Mouse (Mus musculus) layer of hippocampus, adult 18-20 months (tissue): ENCODE measurements around the gene Kctd18. TPM values are rescaled to one million over a fixed set of nuclear protein-coding genes. Genes with fewer than 3 reads are reported as not detected.
A peak's percentile ranks its signal among the peaks of the same experiment; 100 is the strongest.

Experiments
- DNase-seq, 2 experiments: peaks; one replicate each; pipeline ENCODE4 v3.0.0; 2022; ENCODE audit warnings: low spot score in 2 of 2
- total RNA-seq, 2 experiments: library from RNA; stranded (reverse); gene quantifications; 2 replicates each; pipeline ENCODE4 v1.2.3; 2021

Kctd18 gene
- total RNA-seq, 2 experiments from 2014 or later: 15.7 to 17.5 TPM

DNA sequence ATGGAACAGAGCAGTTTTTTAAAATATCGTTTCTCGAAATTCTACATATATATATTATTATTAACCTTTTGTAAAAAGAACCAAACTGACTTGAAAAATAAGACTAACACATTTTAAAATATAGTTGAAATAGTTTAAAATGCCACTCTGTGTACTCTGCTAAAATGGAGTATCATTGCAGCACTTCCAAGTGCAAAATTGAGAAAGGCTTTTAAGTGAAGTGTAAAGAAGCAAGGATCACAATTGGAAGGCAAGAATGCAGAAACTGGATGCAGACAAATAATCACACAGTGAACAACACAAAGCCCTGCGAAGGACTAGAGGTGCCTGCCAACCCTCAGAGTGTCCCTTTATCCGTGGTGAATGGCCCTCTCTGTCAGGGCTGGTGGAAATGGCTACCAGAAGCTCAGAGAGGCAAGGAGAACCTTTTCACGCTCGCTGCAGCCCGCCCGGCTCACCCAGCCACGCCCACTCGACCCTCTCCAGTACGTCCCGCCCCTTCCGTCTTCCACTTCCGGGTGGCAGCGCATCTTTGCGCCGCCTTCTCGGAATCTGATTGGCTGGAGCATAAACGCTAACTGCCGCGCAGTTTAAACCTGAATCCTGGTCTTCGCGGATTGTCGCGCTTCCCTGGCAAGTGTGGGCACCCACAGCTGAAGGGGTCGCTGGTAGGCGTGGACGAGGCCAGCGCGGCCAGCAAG lies 23.2 kb downstream of the Kctd18 start, which contains the start of gene Sgo2a:
Gene Sgo2a, plus strand, starts transcription at position 540 of the 701 bp plus-strand sequence.
- DNase-seq: peak; percentile 81 to 92

DNA sequence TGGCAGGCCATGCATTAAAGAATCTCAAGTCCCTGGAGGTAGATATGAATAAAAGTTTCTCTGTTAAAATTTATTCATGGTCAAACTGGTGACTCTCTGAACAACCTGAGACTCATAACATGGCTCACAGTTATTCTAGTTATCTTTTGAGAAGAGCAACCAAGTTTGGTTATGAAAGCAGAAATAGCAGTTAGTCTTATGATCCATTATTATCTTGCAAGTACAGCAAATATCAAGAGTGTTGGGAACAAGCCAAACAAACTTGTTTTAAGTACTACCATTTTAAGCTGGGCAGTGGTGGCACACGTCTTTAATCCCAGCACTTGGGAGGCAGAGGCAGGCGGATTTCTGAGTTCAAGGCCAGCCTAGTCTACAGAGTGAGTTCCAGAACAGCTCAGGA lies 27.5 kb downstream of the Kctd18 start:
- DNase-seq: no peak

DNA sequence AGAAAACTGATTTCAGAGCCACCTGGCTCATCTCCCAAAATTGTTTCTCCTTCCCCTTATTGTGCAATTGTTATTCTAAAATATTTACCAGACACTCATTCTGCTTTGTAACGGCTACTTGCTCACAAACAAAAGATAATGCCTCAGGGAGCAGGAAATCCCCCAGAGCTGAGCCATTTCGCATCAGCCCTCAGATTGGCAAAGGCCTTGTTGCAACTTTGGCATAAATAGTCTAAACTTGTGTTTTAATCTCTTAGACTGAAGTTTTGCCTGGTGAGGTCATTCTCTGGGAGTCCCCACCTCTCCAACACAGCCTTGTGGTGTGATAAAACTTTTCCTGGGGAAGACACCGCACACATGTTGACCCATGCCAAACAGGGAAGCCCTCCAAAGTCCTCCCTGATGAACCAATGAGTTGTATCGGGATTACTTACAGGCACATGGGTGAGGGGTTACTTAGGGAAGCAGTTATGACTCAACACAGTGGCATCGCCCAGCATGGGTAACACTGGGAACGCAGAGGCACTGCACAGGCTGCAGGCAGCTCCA lies 29.6 kb downstream of the Kctd18 start:
- DNase-seq: no peak

DNA sequence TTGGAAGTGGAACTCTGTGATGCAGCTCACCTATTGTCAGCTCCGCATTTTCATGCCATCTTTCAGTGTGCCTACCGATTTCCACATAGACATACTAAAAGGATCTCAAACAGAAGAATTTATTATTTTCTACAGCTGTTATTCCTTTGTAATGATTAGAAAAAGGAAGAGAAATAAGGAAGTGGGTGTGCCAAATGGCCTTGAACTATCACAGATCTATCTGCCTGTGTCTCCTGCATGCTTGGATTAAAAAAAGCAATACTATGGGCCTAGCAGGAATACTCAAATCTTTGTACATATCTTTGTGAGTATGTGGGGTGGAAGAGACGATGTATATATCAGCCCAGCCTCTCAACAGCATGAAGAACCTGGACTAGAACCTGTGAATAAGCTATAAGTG lies 41.9 kb downstream of the Kctd18 start:
- no peak for DNase-seq

DNA sequence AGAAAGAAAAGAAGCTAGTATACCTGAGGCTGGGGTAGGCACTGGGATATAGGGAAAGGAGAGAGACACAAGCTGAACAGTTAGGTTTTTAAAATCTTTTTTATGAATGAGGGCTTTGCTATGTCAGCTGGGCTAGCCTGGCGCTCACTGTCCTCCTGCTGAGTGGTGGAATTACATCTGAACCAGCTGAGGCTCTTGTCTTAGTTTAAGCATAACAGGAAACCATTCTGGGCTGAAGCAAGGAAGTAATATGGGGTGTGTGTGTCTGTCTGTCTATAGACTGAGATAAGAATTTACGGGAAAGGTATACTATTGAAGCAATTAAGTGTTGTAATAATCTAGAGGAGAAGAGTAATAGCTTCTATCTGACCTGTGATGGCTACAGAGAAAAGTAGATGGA lies 47.2 kb downstream of the Kctd18 start:
- DNase-seq: no peak

DNA sequence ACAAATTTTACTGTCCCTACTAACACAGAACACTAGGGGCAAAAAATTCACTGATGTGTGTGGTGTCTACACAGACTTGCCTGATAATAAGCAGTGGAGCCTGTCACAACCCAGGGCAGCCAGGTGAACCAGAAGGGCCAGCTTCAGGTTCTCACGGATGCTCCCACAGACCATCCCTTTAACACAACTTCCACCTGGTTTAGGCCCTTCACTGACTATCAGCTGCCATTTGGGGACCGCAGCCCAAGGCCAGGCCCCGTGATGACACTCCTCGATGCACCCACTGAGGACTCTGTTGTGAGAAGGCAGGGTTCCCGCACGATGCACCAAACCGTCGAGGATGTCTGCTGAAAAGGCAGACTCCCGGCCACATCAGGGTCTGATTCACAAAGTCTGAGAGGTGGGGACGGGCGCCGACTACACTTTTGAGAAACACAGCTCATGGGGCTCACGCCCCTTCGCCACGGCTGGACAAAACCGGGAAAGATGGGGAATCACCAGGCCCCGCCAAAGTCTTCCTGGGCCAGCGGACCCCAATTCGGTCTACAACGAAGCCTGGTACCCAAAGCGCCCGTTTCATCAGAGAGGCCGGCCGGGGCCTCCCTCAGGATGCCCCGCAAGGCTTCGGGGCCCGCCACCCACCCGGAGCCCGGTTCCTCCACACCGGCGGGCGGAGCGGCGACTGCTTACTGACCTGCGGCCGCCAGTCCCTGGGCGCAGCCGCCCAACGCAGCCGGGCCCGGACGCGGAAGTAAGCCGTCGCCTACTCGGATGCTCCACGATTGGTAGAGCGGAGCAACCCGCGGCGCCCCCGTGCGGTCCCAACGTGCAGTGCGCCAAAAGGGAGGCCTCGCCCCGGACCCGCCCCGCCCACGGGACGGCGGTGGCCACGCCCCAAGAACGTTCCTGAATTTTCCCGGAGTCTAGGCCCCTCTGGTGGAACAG lies 49.2 kb downstream of the Kctd18 start:
- peak; percentile 90 to 97 for DNase-seq

DNA sequence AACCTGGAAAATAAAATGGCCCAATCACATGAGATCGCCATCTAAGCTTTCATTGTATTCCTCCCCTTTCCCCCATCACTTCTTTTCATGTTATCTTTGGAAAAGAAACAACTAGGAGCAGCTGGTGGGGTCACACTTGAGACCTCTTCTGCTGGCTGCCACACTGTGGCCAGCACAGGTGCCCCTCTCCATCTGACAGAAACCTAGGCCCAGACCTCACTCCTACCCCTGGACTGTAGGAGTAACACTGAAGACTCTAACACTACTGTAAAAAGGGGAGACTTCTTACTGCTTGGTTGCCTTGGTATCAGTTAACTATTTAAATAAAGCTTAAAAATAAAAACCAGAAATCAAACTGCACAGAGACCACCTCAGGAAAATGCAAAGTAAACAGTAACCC lies 63.0 kb downstream of the Kctd18 start:
- no peak for DNase-seq

DNA sequence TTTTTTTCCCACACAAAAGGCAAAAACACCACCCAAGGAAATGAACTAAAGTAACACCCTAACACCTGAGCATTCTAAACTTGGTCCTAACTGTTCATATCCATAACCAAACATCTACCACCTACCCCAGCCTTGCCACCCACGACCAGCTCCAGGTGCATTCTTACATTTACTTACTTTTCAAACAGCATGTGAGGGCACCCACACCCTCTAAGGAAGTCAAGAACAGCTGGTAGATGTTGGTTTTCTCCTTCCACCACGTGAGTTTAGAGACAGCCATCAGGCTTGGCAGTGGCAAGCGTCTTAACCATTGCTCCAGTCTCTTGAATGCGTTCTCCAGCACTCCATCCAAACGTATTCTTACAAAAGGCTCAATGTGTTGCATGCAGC lies 64.4 kb downstream of the Kctd18 start:
- no peak for DNase-seq

DNA sequence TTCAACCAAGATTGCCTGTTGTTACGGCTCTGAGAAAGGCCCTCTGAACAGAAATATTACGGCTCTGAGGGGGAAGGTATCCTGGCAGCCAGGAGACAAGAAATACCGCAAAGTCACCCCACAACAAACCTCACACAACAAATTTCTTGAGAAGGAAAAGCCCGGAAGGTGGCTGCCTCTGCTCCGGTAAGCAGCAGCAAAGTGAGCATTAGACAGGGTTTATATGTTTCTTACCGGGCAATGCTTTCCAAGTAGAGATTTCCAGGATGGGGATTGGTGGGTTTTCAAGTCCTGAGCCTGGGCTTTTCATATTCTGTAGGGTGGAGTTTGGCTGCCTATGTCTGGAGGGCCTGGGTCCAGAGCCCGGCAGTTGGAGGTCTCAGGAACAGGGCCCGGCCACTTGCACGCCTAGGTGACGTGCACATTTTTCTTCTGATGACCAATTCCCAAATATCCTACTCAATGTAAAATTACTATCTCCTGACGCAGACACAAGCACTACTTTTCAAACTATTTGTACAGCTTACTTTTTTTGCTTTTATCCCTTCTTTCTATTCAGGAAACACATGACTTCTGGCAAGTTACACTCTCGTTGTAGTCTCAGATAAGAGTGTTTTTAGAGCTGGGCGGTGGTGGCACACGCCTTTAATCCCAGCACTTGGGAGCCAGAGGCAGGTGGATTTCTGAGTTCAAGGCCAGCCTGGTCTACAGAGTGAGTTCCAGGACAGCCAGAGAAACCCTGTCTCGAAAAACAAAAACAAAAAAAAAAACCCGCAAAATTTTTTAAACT lies 65.0 kb downstream of the Kctd18 start:
- DNase-seq: no peak

DNA sequence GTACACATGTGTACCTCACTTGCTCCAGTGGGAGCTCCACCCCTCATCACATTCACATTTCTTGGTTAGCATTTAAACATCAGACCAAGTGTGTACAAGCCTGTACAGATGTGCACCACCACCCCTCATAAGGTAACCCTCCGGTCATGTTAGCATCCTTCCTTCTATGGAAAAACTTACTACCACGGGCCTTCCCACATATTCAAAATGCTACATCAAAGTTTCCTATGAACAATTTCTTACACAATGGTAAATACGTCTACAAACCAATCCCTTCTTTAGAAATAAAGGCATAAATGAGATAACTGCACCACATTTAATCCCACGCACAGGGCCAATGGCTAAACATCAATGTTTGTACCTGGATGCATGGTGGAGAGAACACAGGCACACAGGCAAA lies 66.2 kb downstream of the Kctd18 start:
- DNase-seq: no peak

DNA sequence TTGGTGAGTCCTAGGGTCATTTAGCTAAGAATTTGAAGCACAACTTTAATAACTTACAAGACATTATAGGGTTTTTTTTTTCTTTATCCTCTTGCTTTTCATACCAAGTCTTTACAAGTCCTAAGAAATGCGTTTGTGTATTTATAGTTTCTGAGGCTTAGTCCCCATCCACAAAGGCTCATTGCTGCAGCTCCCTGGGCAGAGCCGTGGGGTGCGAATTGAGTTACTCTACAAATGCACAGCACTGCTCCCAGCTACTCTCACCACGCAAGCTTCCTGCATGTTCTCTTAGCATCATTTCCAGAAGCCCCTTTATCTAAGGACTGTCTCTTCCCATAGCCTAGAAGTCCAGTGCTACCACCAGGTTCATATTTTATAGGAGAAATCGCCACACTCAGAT lies 69.0 kb downstream of the Kctd18 start:
- DNase-seq: no peak

DNA sequence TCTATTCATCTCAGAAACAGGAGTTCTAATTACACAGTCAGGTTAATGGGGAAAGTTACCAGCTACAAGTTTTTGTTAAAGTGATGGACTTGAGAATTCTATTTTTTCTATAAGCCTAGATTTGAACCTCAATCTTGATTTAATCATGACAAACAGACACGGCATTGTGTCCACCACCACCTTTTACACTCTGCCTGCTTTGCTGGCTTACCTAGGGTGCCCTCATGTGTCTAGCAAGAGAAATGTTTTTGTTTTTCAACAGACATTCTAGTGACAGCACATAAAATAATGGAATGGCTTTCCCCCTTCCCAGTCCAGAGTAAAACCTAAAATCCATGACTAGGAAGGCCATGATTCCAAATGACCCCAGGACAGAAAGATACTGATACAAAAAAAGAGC lies 69.6 kb downstream of the Kctd18 start:
- peak in 1 of 2 experiments; percentile 30 for DNase-seq

DNA sequence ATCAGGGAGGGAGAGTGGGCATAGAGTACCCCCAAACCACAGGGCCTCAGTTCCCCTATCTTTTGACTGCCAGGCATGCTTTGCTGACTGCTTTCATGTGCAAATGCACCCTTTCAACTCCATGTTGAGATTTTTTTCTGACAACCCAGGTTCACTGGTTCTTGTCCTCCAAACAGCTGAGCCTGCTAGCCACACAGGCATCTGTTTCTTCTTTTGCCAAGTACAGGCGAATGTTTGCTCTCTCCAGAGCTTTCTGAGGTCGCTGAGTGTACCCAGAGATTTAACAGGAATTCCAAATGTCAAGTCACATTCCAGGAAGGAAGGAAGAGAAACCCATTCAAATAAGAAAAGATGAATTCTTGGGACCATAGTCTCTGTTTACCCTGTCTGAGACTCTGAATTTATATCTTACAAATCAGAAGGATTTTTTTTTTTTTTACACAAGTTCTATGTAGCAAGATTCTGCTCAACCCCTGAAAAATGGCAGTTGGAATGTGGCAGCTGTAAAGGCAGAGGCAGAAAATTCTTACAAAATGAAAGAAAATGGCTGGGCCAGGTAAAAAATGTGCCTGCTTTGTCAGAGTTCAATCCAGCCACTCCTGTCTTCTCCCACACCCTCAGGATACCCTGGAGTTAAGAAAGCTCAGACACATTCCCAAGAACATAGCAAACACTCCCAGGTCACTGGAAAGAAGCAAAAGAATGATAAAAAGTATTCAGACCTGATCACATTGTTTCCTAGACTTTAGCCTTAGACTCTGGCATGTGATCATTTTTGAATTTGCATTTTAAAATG lies 71.0 kb downstream of the Kctd18 start:
- no peak for DNase-seq

DNA sequence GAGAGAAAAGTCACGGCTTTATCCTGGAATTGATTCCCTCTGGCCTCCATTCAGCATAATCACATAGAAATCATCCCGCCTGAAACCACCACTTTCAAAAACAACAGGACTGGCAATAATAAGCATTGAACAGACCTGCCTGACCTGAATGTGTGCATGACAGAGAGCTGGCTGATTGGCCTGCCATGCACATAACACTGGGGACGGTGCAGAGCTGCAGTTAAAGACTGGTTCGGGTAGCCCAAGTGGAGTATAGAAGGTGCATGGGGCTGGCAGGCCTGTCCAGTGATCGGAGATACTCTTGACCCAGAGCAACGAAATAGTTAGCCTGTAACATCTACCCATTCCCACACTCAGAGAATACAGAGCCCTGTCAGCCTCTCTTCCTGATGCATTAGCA lies 76.5 kb downstream of the Kctd18 start:
- DNase-seq: no peak

DNA sequence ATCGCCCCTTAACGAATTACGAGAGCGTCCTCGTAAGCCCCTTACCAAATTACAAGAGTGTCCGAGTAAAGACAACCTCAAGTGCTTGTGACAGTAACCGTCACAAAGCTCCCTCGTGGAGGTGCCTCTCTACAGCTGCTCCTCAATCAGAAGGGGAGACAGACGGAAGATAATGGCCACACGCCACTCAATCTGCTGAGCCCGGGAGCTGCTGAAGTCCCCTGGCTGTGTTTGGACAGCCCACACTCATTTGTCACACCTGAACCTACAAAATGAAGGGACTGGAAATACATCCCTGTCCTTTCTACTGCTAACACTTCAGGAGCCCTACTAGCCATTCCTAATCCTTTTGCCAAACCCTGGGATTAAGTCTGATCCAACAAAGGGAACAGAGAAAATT lies 77.0 kb downstream of the Kctd18 start:
- no peak for DNase-seq

DNA sequence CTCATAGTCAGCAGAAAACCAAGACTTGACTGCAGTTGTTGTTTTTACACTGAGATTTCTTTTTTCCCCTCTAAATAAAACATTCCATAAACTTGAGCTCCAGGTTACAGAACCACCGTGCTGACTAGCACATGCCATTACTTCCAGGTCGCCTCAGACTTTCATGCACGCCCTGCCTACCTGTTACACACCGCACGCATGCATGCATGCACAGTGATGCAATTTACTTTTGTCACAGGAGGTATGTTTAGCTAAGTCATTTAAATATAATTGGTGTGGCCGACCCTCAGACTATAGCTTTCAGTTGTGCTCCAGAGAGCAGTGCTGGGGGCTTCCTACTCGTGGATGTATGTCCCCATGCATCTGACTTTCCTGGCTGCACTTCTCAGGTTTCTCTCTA lies 77.7 kb downstream of the Kctd18 start:
- DNase-seq: no peak

DNA sequence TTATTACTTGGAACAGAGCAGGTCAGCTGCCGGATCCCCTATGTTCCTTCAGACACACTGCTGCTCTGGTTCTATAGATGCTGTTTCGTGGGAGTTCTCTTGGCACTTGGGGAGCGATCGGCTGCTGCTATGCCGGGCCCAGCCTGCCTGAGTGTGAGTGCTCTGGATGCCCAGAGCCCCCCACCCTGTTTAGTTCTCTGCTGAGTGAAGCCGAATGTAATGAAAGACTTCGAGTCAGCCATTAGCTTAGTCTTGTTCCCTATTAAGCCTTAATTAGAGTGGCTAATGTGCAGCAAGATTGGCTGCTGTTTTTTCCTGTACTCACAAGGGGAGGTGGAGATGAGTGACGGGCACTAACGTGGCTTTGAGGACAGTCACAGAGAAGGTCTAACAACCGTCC lies 78.1 kb downstream of the Kctd18 start:
- DNase-seq: no peak

DNA sequence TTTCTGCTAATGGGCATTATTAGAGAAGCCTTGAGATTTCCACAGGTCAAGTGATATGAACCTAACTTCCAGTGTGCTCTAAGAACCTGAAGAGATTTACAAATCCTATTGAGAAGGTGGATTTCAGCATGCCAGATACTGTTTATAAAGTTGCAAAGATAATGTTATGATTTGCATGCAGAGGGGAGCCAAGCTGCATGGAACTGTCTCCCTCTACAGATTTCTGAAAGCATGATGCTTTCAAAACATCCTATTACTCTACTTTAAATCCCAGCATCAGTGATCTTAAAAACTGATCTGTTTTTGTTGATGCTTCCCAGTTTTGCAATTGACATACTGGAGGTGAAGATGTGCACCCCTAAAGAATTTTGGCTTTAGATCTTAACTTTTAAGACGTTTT lies 84.5 kb downstream of the Kctd18 start:
- no peak for DNase-seq

DNA sequence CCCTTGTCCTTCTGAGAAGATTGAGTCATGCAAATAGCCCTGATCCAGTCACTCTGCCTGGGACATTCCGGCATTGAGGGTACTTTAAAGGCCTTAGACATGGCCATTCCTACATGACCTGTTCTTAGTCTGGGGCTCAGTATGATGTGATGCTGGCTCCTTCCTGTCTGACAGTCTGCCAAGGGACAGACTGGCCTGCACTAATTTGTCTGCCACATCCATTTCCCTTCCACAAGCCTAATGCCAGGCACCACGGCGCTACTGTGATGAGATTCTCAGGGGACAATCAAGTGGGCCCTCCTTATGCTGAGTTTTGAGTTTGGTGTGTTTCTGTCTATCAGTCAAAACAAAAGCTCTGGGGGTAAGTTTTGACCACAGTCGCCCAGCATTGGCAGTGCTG lies 100.2 kb downstream of the Kctd18 start:
- DNase-seq: no peak

DNA sequence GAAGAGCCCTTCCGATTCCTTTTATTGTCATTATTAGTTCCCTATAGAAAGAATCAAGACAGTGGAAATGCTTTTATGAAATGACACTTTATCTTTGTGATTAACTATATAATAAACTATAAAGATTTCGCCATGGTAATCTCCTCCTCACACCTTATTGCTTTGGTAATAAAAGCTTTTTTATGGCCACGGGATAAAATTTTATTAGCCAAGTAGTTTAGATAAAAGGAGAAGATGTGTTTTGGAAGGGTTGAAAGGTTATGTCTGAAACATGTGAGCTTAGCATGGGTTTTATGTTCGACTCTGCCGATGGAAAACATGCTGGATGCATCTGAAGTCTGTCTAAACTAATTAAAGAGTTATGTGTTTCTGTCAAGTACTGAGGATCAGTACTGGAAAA lies 101.4 kb downstream of the Kctd18 start:
- no peak for DNase-seq

DNA sequence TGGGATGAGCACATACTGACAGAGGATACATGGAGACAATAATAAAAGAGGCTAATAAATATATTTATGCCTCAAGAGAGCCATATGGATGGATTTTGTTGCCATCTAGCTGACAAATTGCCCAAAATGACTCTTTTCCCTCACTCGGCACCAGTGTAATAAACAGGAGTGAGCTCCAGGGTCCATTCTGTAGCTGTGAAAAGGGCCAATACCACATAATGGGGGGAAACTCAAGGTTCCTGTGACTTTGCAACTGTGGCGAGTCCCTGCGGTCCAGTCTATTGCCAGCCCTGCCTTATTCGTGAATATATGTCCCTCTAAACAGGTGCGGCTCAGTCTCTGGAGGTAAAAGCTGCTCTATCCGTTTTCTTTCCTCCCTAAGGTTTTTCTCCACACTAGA lies 107.2 kb downstream of the Kctd18 start:
- DNase-seq: no peak
